Mouse (Mus musculus): ENCODE measurements around the gene Ercc2. TPM values are rescaled to one million over a fixed set of nuclear protein-coding genes. Genes with fewer than 3 reads are reported as not detected.

Ercc2 gene
- total and polyA plus RNA-seq, 3 experiments, result 14.8 to 36.0 (median 17.2) TPM

GRCm38 (mm10) chr7:19444801-19445200, 63.0 kb downstream of the Ercc2 start:
- Histone ChIP-seq H3K4me1 (ENCODE audit: insufficient read depth, low read depth, low read length) (no peaks in the 10 kb centered on the region), H3K9me3 (replicated peaks) (no peaks in the 10 kb centered on the region), H3K36me3 (replicated peaks) (peaks cover 85% of the 10 kb centered on the region), H3K4me3 (ENCODE audit: low read depth, low read length) (no peak overlapping the region), H3K27me3 (ENCODE audit: insufficient read depth, low read length) (no peaks in the 10 kb centered on the region)
- ATAC-seq (ENCODE audit: extremely low read depth, insufficient number of reproducible peaks, low FRiP score, poor library complexity, severe bottlenecking) (no peak), DNase-seq (ENCODE audit: low spot score) (no peak)
- no peak for TF ChIP-seq GATA1 (IDR thresholded peaks at IDR 0.05; ENCODE audit: borderline replicate concordance, low read length)
- no peak for TF ChIP-seq CTCF (IDR thresholded peaks at IDR 0.05; ENCODE audit: low read depth, low read length)
- TF ChIP-seq GATA2 (IDR thresholded peaks at IDR 0.05; ENCODE audit: borderline replicate concordance, low read depth, low read length), result no peak
- TF ChIP-seq POLR2AphosphoS5 (IDR thresholded peaks at IDR 0.05; ENCODE audit: insufficient replicate concordance, low read depth, low read length), result no peak
- TF ChIP-seq TAL1 (conservative IDR thresholded peaks at IDR 0.05; ENCODE audit: low read depth, low read length), result no peak

Other genes with a start within 250 kb of the Ercc2 start
Only the 20 nearest of the 25 such genes appear.
- gene Eml2, start 205.6 kb upstream of the Ercc2 start, total RNA-seq (2014; fragmentation: Nextera tagmentation), result 13.6 and 19.0 TPM in 2 replicates
- gene Eml2, start 205.6 kb upstream of the Ercc2 start, total RNA-seq (2017), result 14.3 and 15.1 TPM in 2 replicates
- 25.4 and 27.2 TPM in 2 replicates for gene Eml2, start 205.6 kb upstream of the Ercc2 start, polyA plus RNA-seq (2012)
- gene Gpr4, start 169.5 kb upstream of the Ercc2 start, total RNA-seq (2014; fragmentation: Nextera tagmentation), result 0.30 TPM in 1 of 2 replicates, not detected in the other
- 0.11 and 0.12 TPM in 2 replicates for gene Gpr4, start 169.5 kb upstream of the Ercc2 start, total RNA-seq (2017)
- 0.06 and 0.16 TPM in 2 replicates for gene Gpr4, start 169.5 kb upstream of the Ercc2 start, polyA plus RNA-seq (2012)
- 13.8 and 14.2 TPM in 2 replicates for gene Opa3, start 153.7 kb upstream of the Ercc2 start, total RNA-seq (2014; fragmentation: Nextera tagmentation)
- gene Opa3, start 153.7 kb upstream of the Ercc2 start, total RNA-seq (2017), result 14.8 and 15.2 TPM in 2 replicates
- 7.7 and 8.4 TPM in 2 replicates for gene Opa3, start 153.7 kb upstream of the Ercc2 start, polyA plus RNA-seq (2012)
- gene Vasp, start 110.2 kb upstream of the Ercc2 start, total RNA-seq (2014; fragmentation: Nextera tagmentation), result 146 and 171 TPM in 2 replicates
- gene Vasp, start 110.2 kb upstream of the Ercc2 start, total RNA-seq (2017), result 239 and 292 TPM in 2 replicates
- gene Vasp, start 110.2 kb upstream of the Ercc2 start, polyA plus RNA-seq (2012), result 560 and 712 TPM in 2 replicates
- not detected in 2 replicates for gene Ppm1n, start 101.9 kb upstream of the Ercc2 start, total RNA-seq (2014; fragmentation: Nextera tagmentation)
- not detected in 2 replicates for gene Ppm1n, start 101.9 kb upstream of the Ercc2 start, total RNA-seq (2017)
- gene Ppm1n, start 101.9 kb upstream of the Ercc2 start, polyA plus RNA-seq (2012), result not detected in 2 replicates
- 0.73 and 0.98 TPM in 2 replicates for gene Rtn2, start 99.4 kb upstream of the Ercc2 start, total RNA-seq (2014; fragmentation: Nextera tagmentation)
- gene Rtn2, start 99.4 kb upstream of the Ercc2 start, total RNA-seq (2017), result 0.06 and 0.11 TPM in 2 replicates
- 0.94 and 0.96 TPM in 2 replicates for gene Rtn2, start 99.4 kb upstream of the Ercc2 start, polyA plus RNA-seq (2012)
- 0.19 TPM in 1 of 2 replicates, not detected in the other for gene Fosb, start 72.0 kb upstream of the Ercc2 start, total RNA-seq (2014; fragmentation: Nextera tagmentation)
- 0.29 and 0.38 TPM in 2 replicates for gene Fosb, start 72.0 kb upstream of the Ercc2 start, total RNA-seq (2017)
- 0.50 and 0.61 TPM in 2 replicates for gene Fosb, start 72.0 kb upstream of the Ercc2 start, polyA plus RNA-seq (2012)
- gene Ercc1, start 37.2 kb upstream of the Ercc2 start, total RNA-seq (2014; fragmentation: Nextera tagmentation), result 26.9 and 39.9 TPM in 2 replicates
- gene Ercc1, start 37.2 kb upstream of the Ercc2 start, total RNA-seq (2017), result 29.7 and 50.1 TPM in 2 replicates
- 97.7 and 105 TPM in 2 replicates for gene Ercc1, start 37.2 kb upstream of the Ercc2 start, polyA plus RNA-seq (2012)
- 9.3 and 10.8 TPM in 2 replicates for gene Cd3eap, start 22.5 kb upstream of the Ercc2 start, total RNA-seq (2014; fragmentation: Nextera tagmentation)
- gene Cd3eap, start 22.5 kb upstream of the Ercc2 start, total RNA-seq (2017), result 22.3 and 25.6 TPM in 2 replicates
- gene Cd3eap, start 22.5 kb upstream of the Ercc2 start, polyA plus RNA-seq (2012), result 56.2 and 57.8 TPM in 2 replicates
- gene Ppp1r13l, start 22.3 kb upstream of the Ercc2 start, total RNA-seq (2014; fragmentation: Nextera tagmentation), result 8.5 and 15.2 TPM in 2 replicates
- 0.93 and 1.1 TPM in 2 replicates for gene Ppp1r13l, start 22.3 kb upstream of the Ercc2 start, total RNA-seq (2017)
- 32.9 and 38.0 TPM in 2 replicates for gene Ppp1r13l, start 22.3 kb upstream of the Ercc2 start, polyA plus RNA-seq (2012)
- gene Klc3, start 22.1 kb downstream of the Ercc2 start, total RNA-seq (2014; fragmentation: Nextera tagmentation), result not detected in 2 replicates
- gene Klc3, start 22.1 kb downstream of the Ercc2 start, total RNA-seq (2017), result 0.11 TPM in 1 of 2 replicates, not detected in the other
- gene Klc3, start 22.1 kb downstream of the Ercc2 start, polyA plus RNA-seq (2012), result 0.69 and 0.84 TPM in 2 replicates
- gene Ckm, start 22.8 kb downstream of the Ercc2 start, total RNA-seq (2014; fragmentation: Nextera tagmentation), result not detected in 2 replicates
- 0.05 and 0.12 TPM in 2 replicates for gene Ckm, start 22.8 kb downstream of the Ercc2 start, total RNA-seq (2017)
- not detected in 2 replicates for gene Ckm, start 22.8 kb downstream of the Ercc2 start, polyA plus RNA-seq (2012)
- gene Mark4, start 76.8 kb downstream of the Ercc2 start, total RNA-seq (2014; fragmentation: Nextera tagmentation), result 17.8 and 21.3 TPM in 2 replicates
- 2.7 and 4.3 TPM in 2 replicates for gene Mark4, start 76.8 kb downstream of the Ercc2 start, total RNA-seq (2017)
- 34.7 and 46.5 TPM in 2 replicates for gene Mark4, start 76.8 kb downstream of the Ercc2 start, polyA plus RNA-seq (2012)
- gene Exoc3l2, start 81.3 kb downstream of the Ercc2 start, total RNA-seq (2014; fragmentation: Nextera tagmentation), result not detected in 2 replicates
- gene Exoc3l2, start 81.3 kb downstream of the Ercc2 start, total RNA-seq (2017), result not detected in 2 replicates
- gene Exoc3l2, start 81.3 kb downstream of the Ercc2 start, polyA plus RNA-seq (2012), result 0.02 TPM in 1 of 2 replicates, not detected in the other
- gene Bloc1s3, start 126.4 kb downstream of the Ercc2 start, total RNA-seq (2014; fragmentation: Nextera tagmentation), result 4.6 and 5.2 TPM in 2 replicates
- gene Bloc1s3, start 126.4 kb downstream of the Ercc2 start, total RNA-seq (2017), result 4.2 and 5.2 TPM in 2 replicates
- 5.7 and 6.0 TPM in 2 replicates for gene Bloc1s3, start 126.4 kb downstream of the Ercc2 start, polyA plus RNA-seq (2012)
- gene Trappc6a, start 126.4 kb downstream of the Ercc2 start, total RNA-seq (2014; fragmentation: Nextera tagmentation), result 87.2 and 92.8 TPM in 2 replicates
- 141 and 200 TPM in 2 replicates for gene Trappc6a, start 126.4 kb downstream of the Ercc2 start, total RNA-seq (2017)
- 537 and 654 TPM in 2 replicates for gene Trappc6a, start 126.4 kb downstream of the Ercc2 start, polyA plus RNA-seq (2012)
- 0.53 and 0.92 TPM in 2 replicates for gene Nkpd1, start 135.8 kb downstream of the Ercc2 start, total RNA-seq (2014; fragmentation: Nextera tagmentation)
- gene Nkpd1, start 135.8 kb downstream of the Ercc2 start, total RNA-seq (2017), result 0.22 and 0.41 TPM in 2 replicates
- 0.55 TPM in 2 replicates for gene Nkpd1, start 135.8 kb downstream of the Ercc2 start, polyA plus RNA-seq (2012)
- 22.4 and 23.0 TPM in 2 replicates for gene Ppp1r37, start 181.1 kb downstream of the Ercc2 start, total RNA-seq (2014; fragmentation: Nextera tagmentation)
- gene Ppp1r37, start 181.1 kb downstream of the Ercc2 start, total RNA-seq (2017), result 10.9 and 13.1 TPM in 2 replicates
- 68.4 and 71.2 TPM in 2 replicates for gene Ppp1r37, start 181.1 kb downstream of the Ercc2 start, polyA plus RNA-seq (2012)
- 0.53 and 0.97 TPM in 2 replicates for gene Zfp296, start 195.3 kb downstream of the Ercc2 start, total RNA-seq (2014; fragmentation: Nextera tagmentation)
- 0.81 and 0.82 TPM in 2 replicates for gene Zfp296, start 195.3 kb downstream of the Ercc2 start, total RNA-seq (2017)
- gene Zfp296, start 195.3 kb downstream of the Ercc2 start, polyA plus RNA-seq (2012), result 3.4 TPM in 2 replicates
- 50.8 and 51.2 TPM in 2 replicates for gene Gemin7, start 195.6 kb downstream of the Ercc2 start, total RNA-seq (2014; fragmentation: Nextera tagmentation)
- gene Gemin7, start 195.6 kb downstream of the Ercc2 start, total RNA-seq (2017), result 25.8 and 31.3 TPM in 2 replicates
- gene Gemin7, start 195.6 kb downstream of the Ercc2 start, polyA plus RNA-seq (2012), result 52.7 and 55.4 TPM in 2 replicates

Measured in G1E (cell line).